Mouse (Mus musculus) ovary, postnatal 10 days (tissue): ENCODE measurements around the gene Zfp658.

ENCODE experiments used
- DNase-seq: peaks from one replicate; pipeline ENCODE4 v3.0.0; 2022; ENCODE audit warnings: low spot score

Zfp658 gene

DNA sequence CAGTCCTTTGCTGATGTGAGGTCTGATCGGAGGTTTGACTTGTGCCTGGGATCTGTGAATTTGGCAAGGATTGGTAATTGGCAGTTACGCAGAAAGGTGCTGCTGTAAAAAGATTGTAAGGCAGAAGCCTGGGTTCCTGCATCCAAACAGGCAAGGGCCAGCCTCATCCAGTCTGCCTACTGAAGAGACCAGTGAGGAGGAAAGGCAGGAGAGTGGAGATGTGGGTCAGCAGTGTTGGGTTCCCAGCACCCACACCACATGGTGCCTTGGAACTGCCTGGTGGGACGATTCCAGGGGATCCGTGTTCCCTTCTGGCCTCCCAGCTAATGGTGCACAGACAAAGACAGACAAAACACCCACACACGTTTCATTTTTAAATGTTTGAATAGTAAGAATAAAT, 18.5 kb downstream of the Zfp658 start:
- DNase-seq, result no peak

GRCm38 (mm10) chr7:43584790-43585189, 22.7 kb downstream of the Zfp658 start:
- no peak for DNase-seq

GRCm38 (mm10) chr7:43601884-43602283, 39.8 kb downstream of the Zfp658 start:
- no peak for DNase-seq

DNA sequence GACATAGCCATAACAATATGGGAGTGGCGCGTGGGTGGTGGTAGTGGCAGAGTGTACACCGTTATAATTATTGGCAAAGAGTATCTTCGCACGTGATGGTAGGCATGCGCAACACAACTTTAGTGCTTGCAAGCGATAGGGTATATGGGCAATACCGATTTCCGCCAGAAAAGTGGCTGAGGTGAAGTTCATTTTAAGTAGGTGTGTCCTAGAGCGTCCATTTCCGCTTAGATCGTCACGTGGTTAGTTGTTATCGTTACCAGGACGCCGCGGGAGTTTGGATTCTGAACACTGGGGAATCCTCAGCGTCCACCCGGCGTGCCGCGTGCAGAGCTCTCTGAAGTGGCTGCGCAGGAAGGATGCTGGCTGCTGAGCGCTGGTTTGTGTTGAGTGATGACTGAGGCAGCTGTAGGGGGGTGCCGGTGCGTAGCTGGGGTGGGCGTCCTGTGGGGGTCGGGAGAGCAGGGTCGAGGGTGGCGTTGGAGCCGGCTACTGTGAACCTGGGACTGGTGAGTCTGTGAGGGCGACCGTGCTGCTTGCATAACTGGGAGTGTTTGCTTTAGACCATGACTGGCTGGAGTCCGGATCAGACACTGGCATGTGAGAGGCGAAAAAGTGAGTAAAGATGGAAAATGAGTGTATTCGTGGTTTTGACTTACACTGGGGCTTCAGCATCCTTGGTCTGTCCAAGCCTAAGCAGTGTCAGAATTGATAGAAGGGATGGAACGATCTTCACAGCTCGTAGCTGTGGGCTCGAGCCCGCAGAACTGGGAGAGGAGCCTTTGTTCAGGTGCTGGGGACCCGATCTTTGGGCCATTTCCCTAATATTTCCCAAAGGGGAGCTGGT, 45.1 kb downstream of the Zfp658 start, which contains the start of gene Zfp819:
Gene Zfp819, plus strand, starts transcription at position 274 of the 847 bp plus-strand sequence.
- peak; percentile 2 for DNase-seq

DNA sequence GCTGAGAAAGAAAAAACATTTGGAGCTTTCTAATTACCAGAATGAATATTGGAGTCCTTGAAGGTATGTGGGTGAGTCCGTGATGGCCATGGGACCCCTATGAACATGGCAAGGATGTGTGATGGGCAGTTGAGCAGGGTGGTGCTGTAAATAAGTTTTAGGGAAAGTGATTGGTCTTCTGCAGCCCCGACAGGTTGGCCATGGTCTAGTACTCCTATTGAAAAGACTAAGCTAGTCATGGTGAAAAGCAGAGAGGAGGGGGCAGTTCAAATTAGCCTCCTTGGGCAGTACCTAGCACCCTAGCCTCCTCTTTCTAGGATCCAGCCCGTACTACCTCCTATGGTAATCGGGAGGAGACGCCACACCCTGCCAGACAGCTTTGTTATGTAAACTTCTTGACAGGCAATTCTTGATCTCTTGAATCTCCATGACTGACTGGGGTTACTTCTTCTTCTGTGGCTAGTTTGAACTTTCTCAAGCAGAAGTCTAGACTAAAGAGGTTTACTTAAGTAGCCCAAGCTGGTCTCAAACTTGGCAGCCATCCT, 45.8 kb downstream of the Zfp658 start:
- DNase-seq, result no peak

DNA sequence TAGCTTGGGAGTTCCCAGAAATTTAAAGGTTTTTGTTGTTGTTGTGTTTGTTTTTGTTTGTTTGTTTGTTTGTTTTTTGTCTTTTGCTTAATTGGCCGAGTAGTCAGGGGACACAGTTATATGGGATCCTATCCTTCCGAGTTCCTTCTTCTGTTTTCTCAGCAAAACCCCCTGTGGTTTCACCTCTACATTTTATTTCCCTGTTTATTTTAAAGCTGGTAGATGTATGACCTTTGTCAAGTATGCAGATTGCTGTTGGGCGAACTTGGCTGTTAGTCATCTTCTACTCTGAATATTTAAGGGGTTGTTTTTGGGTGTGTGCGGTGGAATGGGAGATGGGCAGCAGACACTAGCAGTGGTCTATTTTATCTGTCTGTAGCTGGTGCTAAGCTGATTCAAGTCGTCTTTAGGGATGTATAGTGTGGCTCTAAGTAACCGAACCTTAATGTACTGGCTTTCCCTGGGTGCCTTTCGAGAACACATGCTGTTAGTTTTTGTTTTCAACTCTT, 46.3 kb downstream of the Zfp658 start:
- DNase-seq, result no peak

GRCm38 (mm10) chr7:43613816-43614551, 51.9 kb downstream of the Zfp658 start:
- DNase-seq, result no peak

DNA sequence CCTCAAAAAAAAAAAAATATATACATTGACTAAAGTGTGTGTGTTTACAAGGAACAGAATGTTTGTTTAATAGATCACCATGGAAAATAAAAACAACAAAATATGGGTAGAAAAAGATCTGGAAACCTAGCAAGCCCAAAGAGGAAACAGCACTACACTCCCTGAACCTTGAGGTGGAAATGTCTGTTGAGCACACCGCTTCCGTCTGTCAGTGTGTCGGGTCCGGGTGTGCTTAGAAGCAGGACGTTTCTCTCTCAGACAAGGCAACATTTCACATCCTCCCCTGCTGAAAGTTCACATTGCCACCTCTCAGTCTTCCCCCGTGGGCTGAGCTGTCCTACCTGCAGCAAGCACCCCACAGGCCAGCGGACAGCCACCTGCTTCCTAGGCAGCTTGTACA, 60.9 kb downstream of the Zfp658 start:
- no peak for DNase-seq

GRCm38 (mm10) chr7:43623819-43624218, 61.8 kb downstream of the Zfp658 start:
- DNase-seq, result no peak
